In the genomic region with DNA sequence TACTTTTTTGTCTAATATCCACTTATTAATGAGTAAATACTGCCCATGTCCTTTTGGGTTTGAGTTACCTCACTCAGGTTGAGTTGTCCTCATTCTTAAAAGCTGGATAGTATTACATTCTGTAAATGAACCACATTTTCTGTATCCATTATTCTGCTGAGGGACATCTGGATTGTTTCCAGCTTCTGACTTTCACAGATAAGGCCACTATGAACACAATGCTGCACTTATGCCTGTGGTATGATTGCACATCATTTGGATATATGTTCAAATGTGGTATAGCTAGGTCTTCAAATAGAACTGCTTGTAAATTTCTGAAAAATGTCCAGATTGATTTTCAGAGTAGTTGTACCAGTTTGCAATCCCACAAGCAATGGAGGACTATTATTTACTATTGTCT, we compare ENCODE assay signal across 31 mouse cellular contexts.
"Had no signal": no experiment of that assay in that cellular context is flagged by ENCODE, and none has a peak within 500 bp of the region (broad histone marks: within the 10 kb centered on the region; RNA-seq: fewer than 3 reads in every experiment).

No protein-coding gene starts in this region.

- H3K9ac ChIP-seq: limb, embryonic 12.5 days; limb, embryonic 13.5 days; limb, embryonic 15.5 days; liver, embryonic 12.5 days; liver, embryonic 13.5 days; liver, embryonic 14.5 days; liver, embryonic 15.5 days; liver, postnatal 0 days; lung, embryonic 14.5 days; lung, embryonic 15.5 days; midbrain, embryonic 12.5 days; midbrain, embryonic 13.5 days; midbrain, embryonic 15.5 days had no signal

- ATAC-seq: liver, embryonic 12.5 days; liver, postnatal 0 days; lung, postnatal 0 days; midbrain, embryonic 13.5 days; midbrain, embryonic 15.5 days; midbrain, embryonic 16.5 days had no signal

- DNase-seq: left cerebral cortex, postnatal 4 days; liver; liver, embryonic 13.5 days; liver, postnatal 0 days; lung, adult 18-20 months; lung, adult 2 months; lung, embryonic 14.5 days; lung, postnatal 10 days; lung, postnatal 14 days; lung, postnatal 36 days; lung, postnatal 4 days; midbrain, embryonic 14.5 days had no signal

- H3K36me3 ChIP-seq: limb, embryonic 10.5 days; limb, embryonic 12.5 days; limb, embryonic 13.5 days; limb, embryonic 15.5 days; liver, embryonic 12.5 days; liver, embryonic 13.5 days; liver, embryonic 15.5 days; lung, embryonic 15.5 days; midbrain, embryonic 10.5 days; midbrain, embryonic 12.5 days; midbrain, embryonic 13.5 days; midbrain, embryonic 15.5 days had no signal

- H3K9me3 ChIP-seq: limb, embryonic 10.5 days; limb, embryonic 12.5 days; limb, embryonic 13.5 days; limb, embryonic 15.5 days; liver, embryonic 12.5 days; liver, embryonic 13.5 days; liver, embryonic 15.5 days; lung, embryonic 15.5 days; megakaryocyte, embryonic 14.5 days; midbrain, embryonic 10.5 days; midbrain, embryonic 12.5 days; midbrain, embryonic 13.5 days; midbrain, embryonic 15.5 days had no signal

- H3K27me3 ChIP-seq: limb, embryonic 12.5 days; limb, embryonic 13.5 days; limb, embryonic 15.5 days; liver, embryonic 12.5 days; liver, embryonic 13.5 days; liver, embryonic 15.5 days; lung, embryonic 15.5 days; megakaryocyte, embryonic 14.5 days; midbrain, embryonic 12.5 days; midbrain, embryonic 13.5 days; midbrain, embryonic 15.5 days had no signal

- H3K27ac ChIP-seq: limb, embryonic 10.5 days; limb, embryonic 12.5 days; limb, embryonic 13.5 days; limb, embryonic 15.5 days; liver, embryonic 12.5 days; liver, embryonic 13.5 days; liver, embryonic 14.5 days; liver, embryonic 15.5 days; lung, embryonic 15.5 days; macrophage; midbrain, embryonic 10.5 days; midbrain, embryonic 12.5 days; midbrain, embryonic 13.5 days; midbrain, embryonic 15.5 days had no signal

- H3K4me2 ChIP-seq: limb, embryonic 12.5 days; limb, embryonic 13.5 days; limb, embryonic 15.5 days; liver, embryonic 11.5 days; liver, embryonic 12.5 days; liver, embryonic 13.5 days; liver, embryonic 15.5 days; lung, embryonic 14.5 days; lung, embryonic 15.5 days; midbrain, embryonic 11.5 days; midbrain, embryonic 12.5 days; midbrain, embryonic 13.5 days; midbrain, embryonic 15.5 days had no signal

- H3K4me1 ChIP-seq: limb, embryonic 10.5 days; limb, embryonic 12.5 days; limb, embryonic 13.5 days; limb, embryonic 15.5 days; liver, embryonic 12.5 days; liver, embryonic 13.5 days; liver, embryonic 15.5 days; lung, embryonic 15.5 days; megakaryocyte, embryonic 14.5 days; midbrain, embryonic 10.5 days; midbrain, embryonic 12.5 days; midbrain, embryonic 13.5 days; midbrain, embryonic 15.5 days had no signal

- H3K4me3 ChIP-seq: limb, embryonic 10.5 days; limb, embryonic 12.5 days; limb, embryonic 13.5 days; limb, embryonic 15.5 days; liver, embryonic 12.5 days; liver, embryonic 13.5 days; liver, embryonic 15.5 days; lung, embryonic 15.5 days; megakaryocyte, embryonic 14.5 days; midbrain, embryonic 10.5 days; midbrain, embryonic 12.5 days; midbrain, embryonic 13.5 days; midbrain, embryonic 15.5 days; myocyte had no signal
